Comparison of ENCODE assay signal across 31 mouse cellular contexts in the genomic region with DNA sequence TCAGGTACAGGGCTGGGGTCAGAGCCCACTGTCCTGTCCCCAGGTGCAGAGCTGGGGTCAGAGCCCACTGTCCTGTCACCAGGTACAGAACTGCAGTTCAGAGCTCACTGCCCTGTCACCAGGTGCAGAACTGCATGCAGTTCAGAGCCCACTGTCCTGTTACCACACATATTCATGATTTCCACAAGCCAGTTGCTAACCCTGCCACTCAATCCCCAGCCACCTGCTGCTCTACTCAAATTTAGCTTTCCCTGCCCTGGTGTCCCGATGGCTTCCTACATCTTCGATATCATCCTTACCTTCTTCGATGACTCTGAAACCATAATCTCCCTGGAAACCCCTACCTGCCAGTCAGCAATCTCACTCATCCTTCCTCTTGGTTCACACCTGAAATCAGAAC. TPM values are rescaled to one million over a fixed set of nuclear protein-coding genes. Genes with fewer than 3 reads are reported as not detected.
"Had no signal": no experiment of that assay in that cellular context is flagged by ENCODE, and none has a peak within 500 bp of the region (broad histone marks: within the 10 kb centered on the region; RNA-seq: fewer than 3 reads in every experiment).

No protein-coding gene starts in this region.

- DNase-seq: heart, postnatal 10 days; heart, postnatal 14 days; heart, postnatal 36 days; heart, postnatal 4 days; kidney, adult 11 months; kidney, adult 18-20 months; kidney, adult 2 months; kidney, adult 8-10 months; kidney, adult 9 months; kidney, postnatal 10 days; kidney, postnatal 14 days; kidney, postnatal 25 days; kidney, postnatal 36 days; kidney, postnatal 4 days; layer of hippocampus, adult 9-11 months; layer of hippocampus, postnatal 36 days had no signal

- H3K4me3 ChIP-seq: heart, embryonic 10.5 days; heart, embryonic 12.5 days; heart, embryonic 13.5 days; heart, embryonic 15.5 days; hindbrain, embryonic 10.5 days; hindbrain, embryonic 12.5 days; hindbrain, embryonic 13.5 days; hindbrain, embryonic 15.5 days; intestine, embryonic 15.5 days; kidney, embryonic 15.5 days; layer of hippocampus, adult 2 months had no signal

- H3K27me3 ChIP-seq: heart, embryonic 12.5 days; heart, embryonic 13.5 days; heart, embryonic 15.5 days; hindbrain, embryonic 12.5 days; hindbrain, embryonic 13.5 days; hindbrain, embryonic 15.5 days; intestine, embryonic 15.5 days; kidney, embryonic 15.5 days had no signal

- H3K36me3 ChIP-seq: heart, embryonic 10.5 days; heart, embryonic 12.5 days; heart, embryonic 13.5 days; heart, embryonic 15.5 days; hindbrain, embryonic 10.5 days; hindbrain, embryonic 12.5 days; hindbrain, embryonic 13.5 days; hindbrain, embryonic 15.5 days; intestine, embryonic 15.5 days; kidney, embryonic 15.5 days had no signal

- H3K4me2 ChIP-seq: heart, embryonic 11.5 days; heart, embryonic 12.5 days; heart, embryonic 13.5 days; heart, embryonic 15.5 days; hindbrain, embryonic 12.5 days; hindbrain, embryonic 13.5 days; hindbrain, embryonic 14.5 days; hindbrain, embryonic 15.5 days; intestine, embryonic 15.5 days; kidney, embryonic 15.5 days had no signal

RNA-seq across cellular contexts. Expression of a gene that starts 17.5 kb away (rescaled TPM):
- polyA plus RNA-seq: heart, embryonic 12.5 days; heart, embryonic 14.5 days; hindbrain, embryonic 11.5 days; hindbrain, embryonic 12.5 days; hindbrain, embryonic 15.5 days; intestine, embryonic 15.5 days; kidney, adult 2 months; kidney, embryonic 15.5 days had no signal
